Mouse (Mus musculus) hindbrain, postnatal 0 days (tissue): ENCODE results near the gene Tet2. TPM values are rescaled to one million over a fixed set of nuclear protein-coding genes. Genes with fewer than 3 reads are reported as not detected.
"Not testable (repeated sequence)": the region's sequence is repeated elsewhere in the genome, so short reads cannot be mapped to it uniquely, and the experiment has no call there.

ENCODE experiments used
- ATAC-seq: fragments of 200-750 bp; cut with Nextera tagmentation; 2 replicates; pipeline ENCODE4 v1.8.0; 2017; ENCODE audit warnings: mild to moderate bottlenecking, moderate TSS enrichment, moderate library complexity
- DNase-seq: peaks from one replicate; pipeline ENCODE4 v3.0.0-alpha.2; 2015; ENCODE audit warnings: low spot score
- H3K27ac ChIP-seq: fragments of 300-500 bp; sonication (generic); 2 replicates; pipeline ENCODE4 v1.5.1; 2014; ENCODE audit warnings: mild to moderate bottlenecking
- H3K27me3 ChIP-seq: fragments of 300-500 bp; sonication (generic); 2 replicates; pipeline ENCODE4 v1.6.1; 2014; ENCODE audit warnings: low read length, mixed read lengths; ENCODE audit not compliant: insufficient read depth
- H3K36me3 ChIP-seq: fragments of 300-500 bp; sonication (generic); 2 replicates; pipeline ENCODE4 v1.6.1; 2014; ENCODE audit warnings: low read length, mixed read lengths; ENCODE audit not compliant: insufficient read depth
- H3K4me1 ChIP-seq: fragments of 300-500 bp; sonication (generic); 2 replicates; pipeline ENCODE4 v1.6.1; 2014; ENCODE audit warnings: antibody characterized with exemption, low read length, mixed read lengths; ENCODE audit not compliant: insufficient read depth
- H3K4me2 ChIP-seq: fragments of 300-500 bp; sonication (generic); 2 replicates; pipeline ENCODE4 v1.6.1; 2014; ENCODE audit warnings: low read depth, mild to moderate bottlenecking, low read length, moderate library complexity, mixed read lengths
- H3K4me3 ChIP-seq: fragments of 300-500 bp; sonication (generic); 2 replicates; pipeline ENCODE4 v1.5.1; 2014; ENCODE audit warnings: low read length
- H3K9ac ChIP-seq: fragments of 300-500 bp; sonication (generic); replicated peaks from 2 replicates; pipeline ENCODE4 v1.6.1; 2014; ENCODE audit warnings: mild to moderate bottlenecking, low read length, moderate library complexity, mixed read lengths
- H3K9me3 ChIP-seq: fragments of 300-500 bp; sonication (generic); 2 replicates; pipeline ENCODE4 v1.6.1; 2016; ENCODE audit warnings: low read length, mixed read lengths
- CTCF ChIP-seq: IDR thresholded peaks from 2 replicates; pipeline ENCODE4 v1.5.1; 2016; ENCODE audit warnings: antibody characterized with exemption, control low read depth, low read depth
- WGBS: fragments of 180-500 bp; shearing (Covaris S2); extraction: QIAGEN DNeasy Blood & Tissue Kit; methylation state at CpG from one replicate; pipeline ENCODE4 v1.1.7; 2014; 5-methylcytosine and 5-hydroxymethylcytosine counted together
- polyA plus RNA-seq: library from polyadenylated mRNA; unstranded; fragments of >200 nt; fragmentation: Nextera tagmentation; extraction: Ambion mirVana; gene quantifications from 2 replicates; pipeline ENCODE4 v1.2.1, GENCODE M21; 2015
- total RNA-seq: library from RNA; depleted of rRNA; stranded (reverse); fragments of >200 nt; gene quantifications from 2 replicates; pipeline ENCODE4 v1.2.3, GENCODE M21; 2014

The Tet2 gene
- total and polyA plus RNA-seq, 2 experiments from 2014 or later = 17.7 to 26.9 TPM

DNA sequence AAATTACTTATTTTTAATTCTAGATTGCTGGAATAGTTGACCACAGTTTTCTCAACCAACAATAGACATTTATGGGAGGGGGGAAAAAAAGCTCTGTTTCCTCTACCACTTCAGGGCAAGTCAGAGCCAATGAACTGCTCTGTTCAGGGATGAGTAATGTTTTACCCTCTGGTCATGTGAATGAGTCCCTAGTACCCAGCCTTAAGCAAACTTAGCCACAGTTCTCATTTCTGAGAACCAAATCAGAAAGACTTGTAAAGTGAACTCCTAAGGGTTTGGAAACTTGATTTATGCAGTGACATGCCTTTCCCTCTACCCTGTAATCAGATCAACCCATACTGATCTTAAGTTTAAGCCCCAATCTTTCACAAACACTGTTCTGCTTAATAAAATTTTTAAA, 2.9 kb downstream of the Tet2 start:
- Histone ChIP-seq H3K36me3 (no peaks in the 10 kb centered on the region), H3K27ac (no peak overlapping the region), H3K4me2 (peak overlapping the region; percentile 81), H3K4me3 (no peak overlapping the region), H3K4me1 (no peaks in the 10 kb centered on the region), H3K9ac (no peak overlapping the region), H3K9me3 (no peaks in the 10 kb centered on the region), H3K27me3 (no peaks in the 10 kb centered on the region)
- no peak for TF ChIP-seq CTCF
- DNase-seq (no peak), ATAC-seq (no peak)

DNA sequence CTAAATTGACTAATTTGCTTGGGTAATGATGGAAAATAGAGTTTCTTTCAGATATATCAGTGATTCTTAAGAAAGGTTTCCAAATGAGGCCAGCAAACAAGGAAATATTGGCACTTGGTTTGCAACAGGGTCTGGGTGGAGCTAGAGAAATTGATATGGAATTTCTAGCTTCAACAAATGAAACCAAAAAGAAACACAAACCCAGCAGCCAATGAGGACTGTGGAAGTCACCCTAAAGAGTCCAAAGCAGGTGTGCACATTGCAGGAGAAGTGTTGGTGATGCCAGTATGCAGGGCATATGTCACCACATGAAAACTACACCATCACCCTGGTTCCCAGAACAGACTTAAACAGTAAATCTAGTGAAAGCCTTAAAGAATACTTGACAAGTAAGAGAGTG, 3.9 kb downstream of the Tet2 start:
- H3K9ac ChIP-seq = no peak overlapping the region
- ATAC-seq = no peak
- no peak for TF ChIP-seq CTCF
- no peaks in the 10 kb centered on the region for H3K27me3 ChIP-seq
- no peak for DNase-seq
- H3K27ac ChIP-seq = no peak overlapping the region
- no peaks in the 10 kb centered on the region for H3K4me1 ChIP-seq
- no peak overlapping the region for H3K4me3 ChIP-seq
- no peaks in the 10 kb centered on the region for H3K36me3 ChIP-seq
- H3K4me2 ChIP-seq = no peak overlapping the region
- H3K9me3 ChIP-seq = no peaks in the 10 kb centered on the region

DNA sequence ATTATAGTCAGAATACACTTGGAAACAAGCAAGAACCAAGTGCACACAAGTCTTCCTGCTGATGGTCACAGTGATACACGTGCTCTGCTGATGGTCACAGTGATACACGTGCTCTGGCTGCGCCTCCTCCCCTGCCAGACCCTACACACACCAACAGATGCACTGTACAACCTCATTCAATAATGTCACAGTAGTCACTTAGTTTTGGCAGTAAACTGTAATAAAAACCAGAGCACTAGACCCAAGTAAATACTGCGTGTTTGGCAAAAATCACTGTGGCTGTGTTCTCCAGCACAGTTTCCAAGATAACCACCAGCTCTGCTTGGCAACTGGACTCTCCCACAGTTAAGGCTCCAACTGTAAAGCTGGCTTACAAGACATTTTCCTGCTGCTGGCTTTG, 4.9 kb downstream of the Tet2 start:
- DNase-seq (peak; percentile 55), ATAC-seq (no peak)
- H3K27me3 ChIP-seq = no peaks in the 10 kb centered on the region
- no peaks in the 10 kb centered on the region for H3K36me3 ChIP-seq
- H3K4me3 ChIP-seq = no peak overlapping the region
- TF ChIP-seq CTCF = no peak
- no peaks in the 10 kb centered on the region for H3K9me3 ChIP-seq
- H3K9ac ChIP-seq = no peak overlapping the region
- no peaks in the 10 kb centered on the region for H3K4me1 ChIP-seq
- no peak overlapping the region for H3K4me2 ChIP-seq
- WGBS = 45% methylated on average over 4 of the region's 4 CpGs
- H3K27ac ChIP-seq = no peak overlapping the region

DNA sequence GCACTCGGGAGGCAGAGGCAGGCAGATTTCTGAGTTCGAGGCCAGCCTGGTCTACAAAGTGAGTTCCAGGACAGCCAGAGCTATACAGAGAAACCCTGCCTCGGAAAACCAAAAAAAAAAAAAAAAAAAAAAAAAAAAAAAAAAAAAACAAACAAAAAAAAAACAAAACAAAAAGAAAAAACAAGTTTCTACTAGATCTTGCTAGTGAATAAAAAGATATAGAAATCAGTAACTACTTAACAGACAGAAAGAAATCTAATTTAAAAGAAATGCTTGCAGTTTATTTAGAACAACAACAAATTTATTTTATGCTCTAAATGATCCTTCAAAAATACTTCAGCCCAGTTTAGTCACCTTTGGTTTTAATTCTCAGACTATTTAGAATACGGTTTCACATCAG, 6.4 kb downstream of the Tet2 start:
- H3K4me3 ChIP-seq, H3K9me3 ChIP-seq, H3K4me2 ChIP-seq, H3K9ac ChIP-seq, DNase-seq, H3K36me3 ChIP-seq, ATAC-seq, H3K4me1 ChIP-seq, H3K27me3 ChIP-seq, H3K27ac ChIP-seq: not testable (repeated sequence)
- 98% methylated on average over 3 of the region's 4 CpGs for WGBS

DNA sequence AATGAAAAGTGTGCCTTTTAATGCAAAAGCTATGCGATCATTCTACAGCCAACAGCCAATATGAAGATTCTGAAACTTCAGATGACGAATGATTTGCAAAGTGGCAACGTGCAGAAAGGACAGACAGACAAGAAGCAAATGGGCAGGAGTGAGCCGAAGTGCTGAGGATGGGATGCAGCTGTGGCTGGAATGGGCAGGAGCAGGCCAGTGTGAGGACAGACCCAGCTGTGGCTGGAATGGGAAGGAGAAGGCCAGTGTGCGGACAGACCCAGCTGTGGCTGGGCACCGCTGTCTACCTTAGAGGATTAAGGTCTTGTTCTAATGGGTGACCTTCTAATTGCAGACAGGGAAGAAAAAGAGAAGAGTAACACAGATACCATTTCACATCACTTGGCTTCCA, 9.3 kb downstream of the Tet2 start:
- H3K4me3 ChIP-seq = no peak overlapping the region
- DNase-seq (no peak), ATAC-seq (no peak)
- no peaks in the 10 kb centered on the region for H3K27me3 ChIP-seq
- no peak overlapping the region for H3K9ac ChIP-seq
- no peak overlapping the region for H3K4me2 ChIP-seq
- H3K27ac ChIP-seq = no peak overlapping the region
- TF ChIP-seq CTCF = no peak
- H3K36me3 ChIP-seq = no peaks in the 10 kb centered on the region
- no peaks in the 10 kb centered on the region for H3K9me3 ChIP-seq
- no peaks in the 10 kb centered on the region for H3K4me1 ChIP-seq
- WGBS = 87% methylated on average over 6 of the region's 6 CpGs

DNA sequence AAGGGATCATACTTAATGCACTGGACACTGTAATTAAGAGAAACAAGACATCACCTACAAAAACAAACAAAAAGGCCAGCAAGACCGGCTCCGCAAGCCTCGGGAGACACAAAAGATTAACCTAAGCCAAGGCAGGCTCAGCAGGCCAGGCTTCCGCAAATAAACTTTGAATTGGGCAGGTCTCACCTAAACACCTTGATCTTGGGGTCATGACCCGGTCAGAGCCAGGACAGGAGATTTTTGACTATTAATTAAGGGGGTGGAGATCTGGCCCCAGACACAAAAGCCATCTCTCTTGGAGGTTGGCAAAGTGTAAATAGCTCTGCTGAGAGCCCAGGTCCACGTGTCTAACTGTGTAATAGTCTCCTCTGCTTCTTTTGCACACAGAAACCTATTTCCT, 10.9 kb downstream of the Tet2 start:
- 25% methylated on average over 6 of the region's 6 CpGs for WGBS
- H3K27ac ChIP-seq = no peak overlapping the region
- H3K27me3 ChIP-seq = no peaks in the 10 kb centered on the region
- H3K4me3 ChIP-seq = no peak overlapping the region
- no peaks in the 10 kb centered on the region for H3K36me3 ChIP-seq
- H3K9ac ChIP-seq = no peak overlapping the region
- TF ChIP-seq CTCF = no peak
- H3K4me1 ChIP-seq = no peaks in the 10 kb centered on the region
- ATAC-seq (no peak), DNase-seq (no peak)
- H3K9me3 ChIP-seq = no peaks in the 10 kb centered on the region
- no peak overlapping the region for H3K4me2 ChIP-seq

DNA sequence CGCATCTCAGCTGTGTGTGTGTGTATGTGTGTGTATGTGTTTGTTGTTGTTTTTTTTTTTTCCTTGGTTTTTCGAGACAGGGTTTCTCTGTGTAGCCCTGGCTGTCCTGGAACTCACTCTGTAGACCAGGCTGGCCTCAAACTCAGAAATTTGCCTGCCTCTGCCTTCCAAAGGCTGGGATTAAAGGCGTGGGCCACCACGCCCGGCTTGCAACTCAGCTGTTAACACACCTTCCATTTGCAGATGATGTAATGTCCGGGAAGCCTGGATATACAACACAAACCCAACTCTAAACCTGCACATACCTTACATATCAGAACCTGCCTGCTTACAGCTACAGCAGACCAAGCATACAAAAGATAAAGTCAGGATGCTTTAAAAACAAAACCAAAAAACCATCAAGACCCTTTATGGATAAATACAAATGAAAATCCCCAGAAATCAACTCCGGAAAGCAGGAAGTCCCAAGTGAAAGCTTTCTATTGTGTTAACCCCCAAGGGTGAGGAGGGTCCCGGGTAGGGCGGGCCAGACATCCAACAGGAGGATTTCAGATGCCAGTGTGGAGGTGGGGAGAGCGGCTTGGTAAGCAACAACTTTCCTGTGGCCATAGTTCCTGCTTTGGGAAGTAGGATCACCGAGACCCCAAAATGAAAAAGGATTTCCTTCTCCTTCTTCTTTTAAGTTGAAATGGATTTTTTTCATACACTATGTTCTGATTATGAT, 11.5 kb downstream of the Tet2 start:
- TF ChIP-seq CTCF = no peak
- 66% methylated on average over 11 of the region's 11 CpGs for WGBS

More for the DNA sequence above, 11.5 kb downstream of the Tet2 start:
- no peak overlapping the region for H3K27ac ChIP-seq
- H3K4me3 ChIP-seq = no peak overlapping the region
- no peak overlapping the region for H3K9ac ChIP-seq
- no peaks in the 10 kb centered on the region for H3K4me1 ChIP-seq
- ATAC-seq (no peak), DNase-seq (no peak)
- H3K27me3 ChIP-seq = no peaks in the 10 kb centered on the region
- H3K4me2 ChIP-seq = no peak overlapping the region
- H3K36me3 ChIP-seq = no peaks in the 10 kb centered on the region
- no peaks in the 10 kb centered on the region for H3K9me3 ChIP-seq
